Mouse (Mus musculus) T-helper 1 cell (primary cell): Measurements from ENCODE around the gene Rccd1.

Source experiments
- in situ Hi-C: fragments of 300-600 bp; cut with MboI, MseI; formaldehyde crosslinking; loops from one replicate; pipeline ENCODE4 v1.15.1; 2025; ENCODE audit warnings: high pct_unique_total_duplicates

Gene Rccd1

DNA sequence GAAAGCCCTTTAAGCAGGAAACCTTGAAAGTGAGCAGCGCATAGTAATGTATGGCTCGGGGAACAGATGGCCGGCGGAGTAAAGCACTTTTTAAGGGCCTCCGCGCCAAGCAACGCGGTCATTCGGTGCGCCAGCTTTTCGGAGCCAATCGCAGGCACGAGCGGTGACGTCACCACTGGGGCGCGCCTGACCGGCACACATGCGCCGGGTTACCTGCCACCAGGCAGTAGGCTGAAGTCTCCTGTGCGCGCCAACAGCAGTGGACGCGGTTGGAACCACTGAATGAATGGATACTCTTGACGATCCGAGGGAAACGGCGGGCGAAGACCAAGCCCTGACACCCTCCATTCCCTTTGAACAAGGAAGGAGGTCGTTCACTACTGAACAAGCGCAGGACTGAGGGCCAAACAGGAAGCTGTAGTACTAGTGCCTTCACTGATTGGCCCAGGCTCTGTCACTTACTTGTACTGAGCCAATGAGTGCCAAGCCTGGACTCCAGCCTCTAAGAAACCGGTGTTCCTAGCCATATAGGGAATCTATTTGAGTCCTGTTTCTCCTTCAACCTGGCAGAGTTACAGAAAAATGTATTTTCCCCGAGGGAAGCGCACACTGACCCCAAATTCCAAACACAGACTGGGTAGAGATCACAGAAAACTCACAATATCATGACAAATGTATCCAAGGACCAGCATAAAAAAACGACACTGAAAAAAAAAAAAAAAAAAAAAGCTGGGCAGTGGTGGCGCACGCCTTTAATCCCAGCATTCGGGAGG lies at the start of gene Rccd1:
TSS of gene Rccd1 (minus strand) at position 412 of the 773 bp plus-strand sequence.
- in situ Hi-C loops: no loop called here

DNA sequence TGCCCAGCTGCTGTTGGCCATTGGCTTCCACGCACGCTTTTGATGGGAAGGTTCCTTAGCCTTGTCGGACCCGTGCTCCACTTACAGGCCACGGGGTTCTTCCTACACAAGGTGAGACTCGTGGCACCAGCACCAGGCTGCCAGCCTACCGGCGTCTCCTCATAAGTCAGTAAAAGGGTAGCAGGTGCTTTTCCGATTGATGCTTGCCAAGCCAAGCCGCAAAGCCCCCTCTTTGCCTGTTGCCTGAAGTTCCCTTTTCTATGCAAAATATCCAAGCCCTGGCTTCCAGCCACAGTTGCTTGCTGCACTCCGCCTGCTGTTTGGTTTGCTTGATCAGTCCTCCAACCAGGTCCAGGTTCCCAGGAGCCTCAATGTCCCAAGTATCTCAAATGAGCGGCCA lies 49.6 kb upstream of the Rccd1 start:
- in situ Hi-C loops: no loop called here

DNA sequence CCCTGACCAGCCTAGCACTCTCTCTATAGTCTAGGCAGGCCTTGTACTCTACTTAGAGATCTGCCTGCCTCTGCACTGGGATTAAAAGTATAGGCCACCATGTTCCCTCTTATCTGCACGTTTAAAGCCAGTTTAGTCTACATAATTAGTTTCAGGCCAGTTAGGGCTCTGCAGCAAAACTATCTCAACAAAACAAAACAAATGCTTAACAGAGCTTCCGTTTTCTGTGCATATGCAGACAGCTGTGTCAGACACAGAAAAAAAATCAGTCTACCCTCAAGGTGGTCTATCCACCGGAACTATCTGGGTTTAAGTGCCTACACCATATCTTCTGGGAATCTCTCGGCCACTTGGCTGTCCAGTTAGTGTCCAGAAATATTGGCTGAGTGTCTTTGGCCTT lies 49.1 kb upstream of the Rccd1 start:
- in situ Hi-C loops: no loop called here

DNA sequence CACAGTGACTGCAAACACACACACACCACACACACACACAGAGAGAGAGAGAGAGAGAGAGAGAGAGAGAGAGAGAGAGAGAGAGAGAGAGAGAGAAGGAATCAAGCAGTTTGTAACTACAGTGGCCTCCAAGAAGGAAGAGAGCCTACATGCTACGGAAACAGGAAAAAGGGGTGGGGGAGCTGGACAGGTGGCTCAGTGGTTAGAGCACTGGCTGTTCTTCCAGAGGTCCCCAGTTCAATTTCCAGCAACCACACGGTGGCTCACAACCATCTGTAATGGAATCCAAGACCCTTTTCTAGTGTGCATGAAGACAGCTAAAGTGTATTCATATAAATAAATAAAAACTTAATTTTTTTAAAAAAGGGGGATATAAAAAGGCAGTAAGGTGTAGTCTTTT lies 48.4 kb upstream of the Rccd1 start:
- in situ Hi-C loops: no loop called here

DNA sequence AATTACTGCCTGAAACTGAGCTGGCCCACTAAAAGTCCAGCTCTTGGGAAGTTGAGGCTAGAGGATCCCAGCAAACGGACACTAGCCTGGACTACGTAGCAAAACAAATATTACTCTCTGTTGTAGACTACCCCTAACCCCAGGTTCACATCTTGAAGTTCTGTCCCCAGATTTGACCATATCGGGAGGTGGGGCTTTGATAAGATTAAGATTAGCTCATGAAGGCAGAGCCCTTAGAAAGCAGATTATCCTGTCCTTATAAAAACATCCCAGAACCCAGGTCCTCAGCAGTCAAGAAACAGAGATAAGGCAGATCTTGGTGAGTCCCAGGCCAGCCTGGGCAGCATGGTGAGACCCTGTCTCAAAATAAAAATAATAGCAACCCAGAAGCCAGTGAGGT lies 47.9 kb upstream of the Rccd1 start:
- in situ Hi-C loops: no loop called here

DNA sequence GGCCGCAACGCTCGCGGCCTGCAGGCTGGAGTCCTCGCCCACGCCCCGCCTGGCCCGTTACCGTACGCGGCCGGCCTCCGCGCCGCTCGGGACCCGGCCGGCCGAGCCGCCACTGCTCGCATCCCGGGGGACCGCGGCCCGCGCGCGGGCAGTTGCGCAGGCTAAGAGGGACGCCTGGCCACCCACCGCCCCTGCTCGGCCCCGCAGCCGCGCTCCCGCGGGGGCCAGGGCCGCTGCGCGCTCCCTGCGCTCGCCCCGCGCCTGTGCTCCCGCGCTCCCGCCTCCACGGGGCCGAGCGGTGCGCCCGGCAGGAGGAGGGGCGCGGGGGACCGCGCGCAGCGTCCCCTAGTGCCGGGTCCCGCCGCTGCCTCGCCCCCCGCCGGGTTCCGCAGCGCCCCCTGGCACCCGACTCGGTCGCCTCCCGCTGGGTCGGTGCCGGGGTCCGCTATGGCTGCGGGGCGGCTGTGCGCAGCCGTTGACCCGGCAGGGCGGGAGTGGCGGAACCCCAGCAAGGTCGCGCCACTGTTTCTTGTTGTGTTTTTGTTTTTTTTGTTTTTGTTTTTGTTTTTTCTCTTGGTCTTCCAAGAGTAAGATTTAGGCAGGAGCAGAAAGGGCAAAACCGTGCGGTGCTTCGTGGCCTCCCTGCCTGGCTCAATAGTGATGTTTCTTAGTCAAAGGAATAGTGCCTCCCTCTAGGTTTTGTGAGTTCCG lies 46.9 kb upstream of the Rccd1 start, which contains the start of gene Man2a2:
TSS of gene Man2a2 (minus strand) at position 335 of the 711 bp plus-strand sequence.
- in situ Hi-C loops: no loop called here

DNA sequence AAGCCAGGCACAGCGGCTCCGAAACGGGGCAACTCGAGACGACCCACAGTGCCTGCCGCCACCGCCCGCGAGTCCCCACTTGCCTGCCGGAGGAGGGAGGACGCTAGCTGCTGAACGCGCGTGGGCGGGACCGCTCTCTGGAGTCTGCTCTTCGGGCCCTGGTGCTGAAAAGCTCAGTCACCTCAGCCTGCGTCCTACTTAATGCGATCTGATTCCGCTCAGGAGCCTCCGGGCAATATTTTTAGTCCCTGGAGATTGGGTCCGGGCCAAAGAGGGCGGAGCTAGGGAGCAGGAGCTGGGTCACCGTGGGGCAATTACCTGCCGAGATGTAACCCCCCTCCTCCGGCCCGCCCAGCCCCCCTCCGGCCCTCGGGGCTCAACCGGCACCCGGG lies 46.4 kb upstream of the Rccd1 start:
- in situ Hi-C loops: no loop called here

DNA sequence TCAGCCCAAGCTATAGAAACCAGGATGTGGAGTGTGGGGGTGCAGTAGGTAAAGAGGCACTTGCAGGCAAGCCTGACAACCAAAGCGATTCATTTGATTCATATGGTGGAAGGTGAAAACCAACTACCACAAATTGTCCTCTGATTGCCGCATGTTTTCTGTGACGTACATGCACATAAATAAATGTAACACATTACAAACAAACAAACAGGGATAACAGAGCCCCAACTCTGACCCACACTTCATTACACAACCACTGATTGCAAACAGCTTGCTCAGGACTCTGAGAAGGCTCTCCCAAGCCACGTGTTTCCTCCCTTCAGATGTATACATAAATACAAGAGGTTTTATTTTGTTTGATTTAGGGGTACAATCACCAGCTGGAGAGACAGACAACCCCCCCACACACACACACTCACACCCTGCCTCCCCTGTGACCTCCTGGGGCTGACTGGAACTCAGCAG lies 45.7 kb upstream of the Rccd1 start:
- in situ Hi-C loops: no loop called here

DNA sequence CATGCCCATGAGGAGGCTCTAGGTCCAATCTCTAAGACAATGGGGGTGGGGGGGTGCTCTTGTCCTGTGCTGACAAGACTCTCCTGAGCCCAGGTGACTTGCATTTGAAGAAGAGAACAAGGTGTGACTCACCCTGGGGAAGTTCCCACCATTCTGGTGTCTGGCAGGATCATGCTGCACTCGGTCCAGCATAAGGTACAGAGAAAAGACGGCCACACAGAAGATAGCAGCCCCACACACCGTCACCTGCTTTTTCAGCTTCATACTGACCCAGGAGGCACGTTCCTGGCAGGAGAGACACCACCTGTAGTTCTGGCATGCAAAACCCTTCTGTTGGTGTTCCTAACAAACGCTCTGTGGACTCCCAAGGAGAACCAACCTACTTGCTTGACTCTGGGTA lies 45.2 kb upstream of the Rccd1 start:
- in situ Hi-C loops: no loop called here

DNA sequence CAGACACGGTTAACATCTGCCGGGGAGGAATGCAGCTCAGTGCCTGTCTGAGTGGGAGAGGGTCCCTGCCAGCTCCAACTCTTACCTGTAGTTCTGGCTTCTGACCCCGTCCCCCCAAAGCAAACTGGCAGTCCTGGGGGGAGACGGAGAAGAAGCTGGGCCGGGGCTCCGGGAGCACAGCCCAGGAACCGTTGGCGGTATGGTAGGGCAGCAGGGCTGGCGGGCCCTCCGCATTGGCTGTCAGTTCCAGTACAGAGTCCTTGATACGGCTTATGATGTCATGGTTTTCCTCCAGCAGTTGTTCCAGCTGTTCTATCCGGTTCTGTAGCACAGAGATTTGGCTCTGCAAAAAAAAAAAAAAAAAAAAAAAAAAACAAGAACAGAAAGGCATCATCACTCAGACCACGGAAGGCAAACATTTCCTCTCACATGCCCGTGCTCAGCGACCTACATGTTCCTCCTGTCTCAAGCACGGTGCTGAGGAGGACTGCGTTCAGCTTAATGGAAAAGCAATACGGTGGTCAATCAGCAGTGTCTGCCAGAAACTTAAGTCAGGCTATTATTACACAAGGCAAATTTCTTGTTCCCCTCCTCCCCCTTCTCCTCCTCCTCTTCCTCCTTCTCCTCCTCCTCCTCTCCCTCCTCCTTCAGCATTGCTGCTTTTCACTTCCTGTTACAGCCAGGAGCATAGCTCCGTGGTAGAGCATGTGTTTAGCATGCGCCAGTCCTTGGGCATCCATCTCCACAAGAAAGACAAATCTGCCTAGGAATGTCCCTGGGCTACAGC lies 44.6 kb upstream of the Rccd1 start:
- in situ Hi-C loops: no loop called here

DNA sequence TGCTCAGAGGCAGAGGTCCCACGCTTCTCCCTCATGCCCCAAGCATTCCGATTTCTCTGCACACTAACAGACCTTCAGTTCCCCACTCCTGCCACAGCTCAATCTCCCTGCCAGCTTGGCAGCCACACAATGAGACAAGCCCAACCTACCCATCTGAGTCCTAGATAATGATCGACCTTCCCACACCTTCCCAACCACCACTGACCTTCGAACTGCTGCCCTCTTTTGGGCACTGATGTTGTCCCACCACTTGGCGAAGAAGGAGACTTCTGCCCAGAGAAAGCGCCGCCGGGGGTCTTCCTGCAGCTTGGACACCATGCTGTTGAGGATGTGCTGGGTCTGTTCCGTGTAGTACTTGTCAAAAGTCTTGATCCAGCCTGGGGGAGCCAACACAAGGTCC lies 43.8 kb upstream of the Rccd1 start:
- in situ Hi-C loops: no loop called here

DNA sequence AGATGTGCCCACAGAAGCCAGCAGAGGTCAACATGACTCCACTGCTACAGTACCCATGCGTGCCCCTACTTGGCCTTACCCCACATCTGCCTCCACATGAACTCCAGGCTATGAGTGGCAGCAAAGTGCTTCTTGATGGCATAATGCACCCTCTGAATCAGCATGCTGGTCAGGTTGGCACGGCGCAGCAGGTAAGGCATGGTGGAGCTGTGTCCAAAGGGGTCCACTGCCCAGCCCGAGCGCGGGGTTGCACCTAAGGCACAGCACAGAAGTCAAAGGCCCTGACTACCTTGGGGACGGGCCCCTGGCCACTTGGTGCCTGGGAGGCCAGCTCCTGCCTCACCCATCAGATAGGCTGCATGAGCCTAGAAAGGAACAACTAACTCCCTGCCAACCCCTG lies 43.0 kb upstream of the Rccd1 start:
- in situ Hi-C loops: no loop called here

DNA sequence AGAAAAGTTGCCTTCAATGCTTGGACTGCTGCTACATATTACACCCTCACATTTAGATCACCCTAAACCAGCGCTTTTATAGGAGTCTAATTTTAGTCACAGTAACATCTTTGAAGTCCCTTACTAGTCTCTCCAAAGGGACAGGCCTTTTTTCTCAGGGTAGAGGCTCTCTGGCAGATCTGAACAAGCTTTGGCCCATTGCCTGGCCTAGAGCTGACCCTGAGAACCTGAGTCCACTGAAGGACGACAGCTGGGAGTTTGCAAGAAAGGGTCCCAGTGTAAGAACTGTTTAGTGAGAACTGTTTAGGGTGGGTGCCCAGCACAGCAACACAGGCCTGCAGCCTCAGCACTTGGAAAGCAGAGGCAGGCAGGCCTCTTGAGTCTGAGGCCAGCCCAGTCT lies 41.5 kb upstream of the Rccd1 start:
- in situ Hi-C loops: no loop called here

DNA sequence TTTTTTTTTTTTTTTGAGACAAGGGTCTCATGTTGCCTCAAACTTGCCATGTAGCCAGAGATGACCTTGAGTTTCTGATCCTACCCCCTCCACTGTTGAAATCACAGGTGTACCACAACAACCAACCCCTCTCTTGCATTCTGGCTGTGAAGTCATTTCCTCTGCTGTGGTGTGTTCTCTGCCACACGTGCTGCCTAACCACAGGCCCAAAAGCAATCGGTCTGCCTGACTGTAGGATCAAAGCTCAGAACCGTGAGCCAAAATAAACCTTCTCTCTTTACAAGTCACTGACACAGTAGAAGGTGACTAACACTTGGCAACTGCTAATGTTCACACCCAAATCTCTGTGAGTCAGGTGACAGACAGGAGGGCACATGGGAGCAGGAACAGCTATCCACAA lies 36.2 kb upstream of the Rccd1 start:
- in situ Hi-C loops: no loop called here

DNA sequence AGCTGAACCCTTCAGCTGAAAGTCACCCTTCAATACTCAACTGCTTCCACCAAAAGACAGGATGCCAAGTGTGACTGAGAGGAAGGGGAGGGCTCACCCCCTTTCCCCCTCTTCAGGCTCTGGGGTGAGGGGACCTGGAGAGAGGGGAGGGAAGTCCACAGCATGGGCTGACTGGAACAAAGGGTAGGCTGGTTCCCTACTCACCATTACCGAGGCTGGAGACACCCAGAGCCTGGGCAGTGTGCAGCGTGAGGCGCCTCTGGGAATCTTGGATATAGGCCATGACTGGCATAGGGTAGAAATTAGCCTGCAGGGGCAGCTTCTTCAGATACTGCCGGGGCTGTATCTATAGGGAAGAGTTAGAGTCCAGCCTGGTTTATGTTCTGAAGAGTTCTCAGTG lies 33.8 kb upstream of the Rccd1 start:
- in situ Hi-C loops: no loop called here

DNA sequence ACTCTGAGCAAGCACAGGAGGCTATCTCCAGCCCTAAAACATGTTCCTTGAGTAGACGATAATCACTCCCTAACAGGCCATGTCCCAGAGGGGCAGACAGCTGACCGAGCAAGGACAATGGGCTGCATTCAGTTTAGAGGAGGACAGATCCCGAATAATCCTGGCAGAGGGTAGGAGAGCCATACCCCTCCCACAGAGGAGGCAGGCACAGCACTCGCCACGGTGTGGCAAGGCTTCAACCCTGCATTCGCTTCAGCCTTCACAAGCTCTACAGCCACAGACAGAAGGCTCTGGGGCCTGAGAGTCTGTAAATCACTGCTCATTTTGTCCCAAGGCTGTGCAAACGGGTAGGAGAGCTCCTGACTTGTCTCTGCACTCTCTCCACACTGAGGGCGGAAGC lies 32.9 kb upstream of the Rccd1 start:
- in situ Hi-C loops: no loop called here

DNA sequence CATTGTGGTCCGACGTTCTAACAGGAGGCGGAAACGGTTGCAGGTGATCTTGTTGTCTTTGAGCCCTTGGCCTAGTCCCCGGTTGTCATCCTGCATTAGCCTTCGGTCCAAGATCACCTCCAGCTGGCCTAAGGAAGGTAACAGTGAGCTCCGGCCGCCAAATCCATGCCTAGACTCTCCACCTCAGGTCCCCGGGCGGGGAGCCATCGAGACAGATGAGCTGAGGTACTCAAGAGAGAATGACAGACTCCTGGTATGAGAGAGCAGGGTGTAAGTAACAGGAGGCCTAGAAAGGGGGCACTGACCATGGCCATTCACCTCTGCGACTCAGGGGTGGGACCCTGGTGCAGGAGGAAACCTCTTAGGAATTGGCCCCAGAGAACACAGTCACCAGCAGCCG lies 32.1 kb upstream of the Rccd1 start:
- in situ Hi-C loops: no loop called here

DNA sequence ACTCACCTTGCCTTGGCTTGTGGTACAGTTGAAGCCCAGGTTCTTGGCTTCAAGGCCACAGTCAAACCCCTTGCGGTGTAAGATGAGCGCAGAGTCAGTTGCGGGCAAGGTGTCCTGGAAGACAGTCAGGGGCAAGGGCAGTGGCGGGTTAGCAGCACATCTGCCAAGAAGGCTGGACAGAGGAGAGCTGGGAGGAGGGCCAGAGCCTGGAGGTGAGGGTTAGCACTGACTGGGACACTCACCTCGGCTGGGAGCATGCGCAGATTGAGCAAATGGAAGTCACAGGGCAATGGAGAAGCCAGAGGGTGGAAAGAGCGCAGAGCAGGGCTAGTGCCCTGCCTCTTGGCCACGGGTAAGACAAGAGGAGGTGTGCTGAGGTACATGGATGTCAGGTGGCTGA lies 28.7 kb upstream of the Rccd1 start:
- in situ Hi-C loops: no loop called here

DNA sequence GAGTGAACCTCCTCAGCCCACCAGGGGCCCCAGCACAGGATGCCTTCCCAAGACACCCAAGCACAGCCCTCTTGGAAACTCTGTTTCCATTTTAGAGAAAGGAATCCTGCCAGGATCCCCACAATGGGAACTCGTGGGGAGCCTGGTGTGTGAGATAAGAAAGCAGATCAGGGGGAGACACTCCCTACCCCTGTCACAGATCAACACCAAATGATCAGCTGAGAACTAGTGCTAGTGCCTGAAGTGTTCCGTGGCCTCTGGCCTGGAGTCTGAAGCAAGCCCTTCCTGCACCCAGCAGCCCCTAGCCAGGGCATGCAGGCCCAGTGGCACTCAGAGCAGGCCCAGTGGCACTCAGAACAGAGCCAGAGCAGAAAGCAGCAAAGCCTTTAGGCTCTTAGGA lies 26.6 kb upstream of the Rccd1 start:
- in situ Hi-C loops: no loop called here

DNA sequence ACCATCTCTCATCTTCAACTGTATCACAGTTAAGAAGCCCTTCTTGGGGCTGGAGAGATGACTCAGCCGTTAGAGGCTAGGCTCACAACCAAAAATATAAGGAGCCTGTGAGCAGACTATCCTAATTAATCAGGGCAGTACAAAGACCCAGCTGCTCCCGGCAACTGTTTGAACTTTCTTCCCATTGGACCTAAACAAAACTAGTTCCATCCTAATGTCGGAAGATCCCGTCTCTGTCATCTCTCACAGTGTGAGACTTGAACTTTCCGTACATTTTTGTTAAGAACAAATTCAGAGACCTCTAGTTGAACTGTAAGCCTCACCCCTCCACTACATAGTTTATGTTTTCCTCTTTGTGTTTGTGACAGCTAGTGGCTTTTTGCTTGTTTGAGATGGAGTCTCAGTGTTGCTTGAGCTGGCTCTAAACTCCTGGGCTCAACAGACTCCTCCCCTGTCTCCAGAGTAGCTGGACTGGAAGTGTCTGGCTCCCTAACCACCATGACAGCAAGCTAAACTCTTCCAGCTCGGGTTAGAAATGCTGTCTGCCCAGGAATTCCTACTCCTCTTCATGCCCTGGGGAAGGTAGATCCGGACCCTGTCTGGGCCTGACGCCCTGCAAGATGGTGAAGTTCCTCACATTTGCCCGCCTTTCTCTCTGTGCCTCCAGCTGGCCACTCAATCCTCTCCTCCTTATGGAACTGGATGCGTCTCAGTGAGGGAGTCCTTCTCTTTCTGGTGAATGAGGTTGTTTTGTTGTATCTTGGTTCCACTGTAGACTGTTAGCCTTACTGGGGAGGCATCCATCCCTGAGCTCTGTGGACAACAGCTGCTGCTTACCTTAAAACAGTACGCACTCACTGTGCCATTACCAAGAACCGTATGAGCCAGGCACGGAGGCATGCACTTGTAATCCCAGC lies 23.7 kb upstream of the Rccd1 start:
- in situ Hi-C loops: no loop called here

DNA sequence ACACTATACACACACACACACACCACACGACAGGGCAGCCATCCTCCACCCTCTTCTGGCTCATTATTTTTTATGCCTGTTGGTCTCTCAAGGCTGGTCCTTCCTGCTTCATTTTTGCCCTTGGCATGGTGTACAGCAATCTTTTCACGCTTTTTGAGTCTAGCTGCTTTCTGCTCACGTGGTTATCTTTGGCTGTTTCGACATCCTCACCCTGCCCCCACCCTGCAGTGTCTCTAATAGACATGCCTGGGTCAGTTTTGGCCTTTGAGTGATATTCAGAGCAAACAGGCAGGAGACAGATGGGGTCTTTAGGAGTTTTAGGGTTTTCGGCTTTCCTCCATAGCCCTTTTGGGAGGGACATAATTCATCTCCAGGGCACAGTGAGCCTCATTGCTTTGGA lies 22.6 kb upstream of the Rccd1 start:
- in situ Hi-C loops: no loop called here
